Mouse (Mus musculus) hindbrain, embryonic 10.5 days (tissue): ENCODE data around the gene Cd300lg. TPM values are rescaled to one million over a fixed set of nuclear protein-coding genes. Genes with fewer than 3 reads are reported as not detected.

Experiments used
- DNase-seq: peaks from one replicate; pipeline ENCODE4 v3.0.0-alpha.2; 2017; ENCODE audit warnings: low spot score
- H3K27ac ChIP-seq: fragments of 300-500 bp; sonication (generic); 2 replicates; pipeline ENCODE4 v1.5.1; 2016; ENCODE audit warnings: mild to moderate bottlenecking, moderate library complexity
- H3K27me3 ChIP-seq: fragments of 300-500 bp; sonication (generic); 2 replicates; pipeline ENCODE4 v1.6.1; 2016; ENCODE audit warnings: mild to moderate bottlenecking; ENCODE audit not compliant: poor library complexity, insufficient read depth, severe bottlenecking
- H3K36me3 ChIP-seq: fragments of 300-500 bp; sonication (generic); 2 replicates; pipeline ENCODE4 v1.6.1; 2016; ENCODE audit warnings: mild to moderate bottlenecking, moderate library complexity
- H3K4me1 ChIP-seq: fragments of 300-500 bp; sonication (generic); replicated peaks from 2 replicates; pipeline ENCODE4 v1.6.1; 2016; ENCODE audit warnings: mild to moderate bottlenecking
- H3K4me3 ChIP-seq: fragments of 300-500 bp; sonication (generic); 2 replicates; pipeline ENCODE4 v1.5.1; 2016; ENCODE audit warnings: mild to moderate bottlenecking, moderate library complexity
- H3K9me3 ChIP-seq: fragments of 300-500 bp; sonication (generic); 2 replicates; pipeline ENCODE4 v1.6.1; 2016; ENCODE audit warnings: mild to moderate bottlenecking, moderate library complexity
- WGBS: fragments of 180-500 bp; shearing (Covaris S2); methylation state at CpG from one replicate; pipeline ENCODE4 v1.1.7; 2016; 5-methylcytosine and 5-hydroxymethylcytosine counted together
- polyA plus RNA-seq: library from polyadenylated mRNA; unstranded; fragments of >200 nt; fragmentation: Nextera tagmentation; extraction: Ambion mirVana; gene quantifications from 2 replicates; pipeline ENCODE4 v1.2.1, GENCODE M21; 2016

Gene Cd300lg
- polyA plus RNA-seq, 1 experiment from 2014 or later: 0.35 TPM

- WGBS: 70% methylated on average over 4 of the region's 4 CpGs
- Histone ChIP-seq H3K36me3 (no peaks in the 10 kb centered on the region), H3K9me3 (peaks cover 11% of the 10 kb centered on the region)
Observed at GRCm38 (mm10) chr11:102040646-102041045, 663 bp upstream of the Cd300lg start.

GRCm38 (mm10) chr11:102042971-102043370 lies 1.7 kb downstream of the Cd300lg start:
- DNase-seq: no peak
- WGBS: 89% methylated on average over 14 of the region's 14 CpGs
- Histone ChIP-seq H3K4me3 (no peak overlapping the region), H3K9me3 (peaks cover 22% of the 10 kb centered on the region), H3K27me3 (peaks cover 8% of the 10 kb centered on the region), H3K4me1 (peaks cover 9% of the 10 kb centered on the region; the same call in 1 of the 2 replicates), H3K36me3 (no peaks in the 10 kb centered on the region), H3K27ac (no peak overlapping the region)

More at GRCm38 (mm10) chr11:102040646-102041045, 663 bp upstream of the Cd300lg start:
- Histone ChIP-seq H3K4me3 (no peak overlapping the region), H3K4me1 (peaks cover 9% of the 10 kb centered on the region; the same call in 1 of the 2 replicates), H3K27me3 (peaks cover 18% of the 10 kb centered on the region), H3K27ac (no peak overlapping the region)
- no peak for DNase-seq

GRCm38 (mm10) chr11:102043381-102043780 lies 2.1 kb downstream of the Cd300lg start:
- Histone ChIP-seq H3K4me3 (no peak overlapping the region), H3K27me3 (0 out of 2 replicates have a peak, but pooled peaks cover 4% of the 10 kb centered on the region), H3K9me3 (peaks cover 22% of the 10 kb centered on the region), H3K36me3 (no peaks in the 10 kb centered on the region), H3K27ac (no peak overlapping the region), H3K4me1 (peaks cover 9% of the 10 kb centered on the region; the same call in 1 of the 2 replicates)
- WGBS: 85% methylated on average over 6 of the region's 6 CpGs
- DNase-seq: no peak

- WGBS: 86% methylated on average over 7 of the region's 7 CpGs
- no peaks in the 10 kb centered on the region for H3K27me3 ChIP-seq
- peaks cover 5% of the 10 kb centered on the region; the same call in 1 of the 2 replicates for H3K4me1 ChIP-seq
- peaks cover 22% of the 10 kb centered on the region for H3K9me3 ChIP-seq
- no peak for DNase-seq
- H3K4me3 ChIP-seq: no peak overlapping the region
- no peak overlapping the region for H3K27ac ChIP-seq
- no peaks in the 10 kb centered on the region for H3K36me3 ChIP-seq
Observed at GRCm38 (mm10) chr11:102044691-102045212, 3.4 kb downstream of the Cd300lg start.

- Histone ChIP-seq H3K4me3 (no peak overlapping the region), H3K27ac (no peak overlapping the region), H3K9me3 (peaks cover 22% of the 10 kb centered on the region), H3K4me1 (no peaks in the 10 kb centered on the region), H3K27me3 (0 out of 2 replicates have a peak, but pooled peaks cover 4% of the 10 kb centered on the region), H3K36me3 (no peaks in the 10 kb centered on the region)
- no peak for DNase-seq
- WGBS: 84% methylated on average over 9 of the region's 9 CpGs
Observed at GRCm38 (mm10) chr11:102046607-102047006, 5.3 kb downstream of the Cd300lg start.

GRCm38 (mm10) chr11:102049875-102050482 lies 8.7 kb downstream of the Cd300lg start:
- no peak for DNase-seq
- no peak overlapping the region for H3K27ac ChIP-seq
- WGBS: 54% methylated on average over 14 of the region's 14 CpGs
- peaks cover 20% of the 10 kb centered on the region; the same call in 1 of the 2 replicates for H3K27me3 ChIP-seq
- H3K4me1 ChIP-seq: peaks cover 7% of the 10 kb centered on the region; the same call in 1 of the 2 replicates
- peaks cover 18% of the 10 kb centered on the region for H3K9me3 ChIP-seq
- H3K4me3 ChIP-seq: no peak overlapping the region
- H3K36me3 ChIP-seq: no peaks in the 10 kb centered on the region

GRCm38 (mm10) chr11:102051541-102051940 lies 10.2 kb downstream of the Cd300lg start:
- Histone ChIP-seq H3K4me1 (peaks cover 7% of the 10 kb centered on the region; the same call in 1 of the 2 replicates), H3K9me3 (0 out of 2 replicates have a peak, but pooled peaks cover 2% of the 10 kb centered on the region), H3K4me3 (no peak overlapping the region), H3K36me3 (no peaks in the 10 kb centered on the region), H3K27me3 (peaks cover 21% of the 10 kb centered on the region; the same call in 1 of the 2 replicates), H3K27ac (peak overlapping the region; percentile 66; the same call in 1 of the 2 replicates)
- WGBS: 68% methylated on average over 4 of the region's 4 CpGs
- DNase-seq: no peak

- Histone ChIP-seq H3K27me3 (peaks cover 23% of the 10 kb centered on the region; the same call in 1 of the 2 replicates), H3K4me3 (no peak overlapping the region), H3K36me3 (no peaks in the 10 kb centered on the region), H3K4me1 (peaks cover 7% of the 10 kb centered on the region; the same call in 1 of the 2 replicates), H3K27ac (peak overlapping the region; percentile 66; the same call in 1 of the 2 replicates), H3K9me3 (no peaks in the 10 kb centered on the region)
- DNase-seq: no peak
- WGBS: 56% methylated on average over 4 of the region's 4 CpGs
Observed at GRCm38 (mm10) chr11:102051954-102052353, 10.6 kb downstream of the Cd300lg start.

GRCm38 (mm10) chr11:102052697-102053096 lies 11.4 kb downstream of the Cd300lg start:
- Histone ChIP-seq H3K27ac (no peak overlapping the region), H3K4me3 (no peak overlapping the region), H3K4me1 (peaks cover 7% of the 10 kb centered on the region; the same call in 1 of the 2 replicates), H3K36me3 (no peaks in the 10 kb centered on the region), H3K27me3 (peaks cover 26% of the 10 kb centered on the region; the same call in 1 of the 2 replicates), H3K9me3 (no peaks in the 10 kb centered on the region)
- WGBS: 83% methylated on average over 12 of the region's 12 CpGs
- no peak for DNase-seq

- Histone ChIP-seq H3K27me3 (peaks cover 26% of the 10 kb centered on the region; the same call in 1 of the 2 replicates), H3K4me1 (peaks cover 7% of the 10 kb centered on the region; the same call in 1 of the 2 replicates), H3K4me3 (no peak overlapping the region), H3K36me3 (no peaks in the 10 kb centered on the region), H3K9me3 (no peaks in the 10 kb centered on the region), H3K27ac (no peak overlapping the region)
- 86% methylated on average over 7 of the region's 7 CpGs for WGBS
- no peak for DNase-seq
Observed at GRCm38 (mm10) chr11:102053183-102053582, 11.9 kb downstream of the Cd300lg start.

- 27% methylated on average over 9 of the region's 9 CpGs for WGBS
- H3K9me3 ChIP-seq: no peaks in the 10 kb centered on the region
- H3K27me3 ChIP-seq: peaks cover 26% of the 10 kb centered on the region; the same call in 1 of the 2 replicates
- H3K36me3 ChIP-seq: peaks cover 2% of the 10 kb centered on the region; the same call in 1 of the 2 replicates
- H3K27ac ChIP-seq: no peak overlapping the region
- H3K4me1 ChIP-seq: peaks cover 7% of the 10 kb centered on the region; the same call in 1 of the 2 replicates
- no peak overlapping the region for H3K4me3 ChIP-seq
- DNase-seq: peak; percentile 58
Observed at GRCm38 (mm10) chr11:102053847-102054246, 12.5 kb downstream of the Cd300lg start.

- 3% methylated on average over 23 of the region's 23 CpGs for WGBS
- peak overlapping the region; percentile 73 for H3K27ac ChIP-seq
- peak overlapping the region; percentile 58 for H3K4me3 ChIP-seq
- H3K27me3 ChIP-seq: peaks cover 43% of the 10 kb centered on the region
- H3K9me3 ChIP-seq: no peaks in the 10 kb centered on the region
- DNase-seq: peak; percentile 78
- H3K4me1 ChIP-seq: peaks cover 11% of the 10 kb centered on the region
- peaks cover 22% of the 10 kb centered on the region; the same call in 1 of the 2 replicates for H3K36me3 ChIP-seq
Observed at GRCm38 (mm10) chr11:102061236-102061940, 20.1 kb downstream of the Cd300lg start.
